9 mouse cellular contexts compared by ENCODE assay signal in the genomic region with DNA sequence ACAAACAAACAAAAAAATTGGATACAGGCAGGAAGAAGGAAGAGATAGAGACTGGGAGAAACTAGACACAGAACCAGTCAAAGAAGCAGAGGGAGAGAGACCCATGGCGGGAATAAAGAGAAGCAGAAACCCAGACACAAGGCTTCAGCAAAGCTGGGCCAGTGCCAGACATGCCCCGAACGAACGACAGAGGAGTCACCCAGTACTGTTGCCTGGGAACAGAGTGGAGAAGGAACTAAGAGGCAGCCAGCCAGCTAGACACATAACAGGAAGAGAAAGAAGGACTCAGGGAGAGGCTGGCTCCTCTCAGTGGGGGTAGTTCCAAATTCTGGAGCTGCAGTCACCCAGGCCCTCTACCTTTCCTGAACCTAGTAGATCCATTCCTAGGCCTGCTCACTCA. TPM values are rescaled to one million over a fixed set of nuclear protein-coding genes. Genes with fewer than 3 reads are reported as not detected.
DNase-seq lines count a peak whose midpoint lies in the region; ATAC-seq lines count a peak whose summit lies in the region.
"Had no signal": no experiment of that assay in that cellular context is flagged by ENCODE, and none has a peak within 500 bp of the region (broad histone marks: within the 10 kb centered on the region; RNA-seq: fewer than 3 reads in every experiment).

No protein-coding gene starts in this region.

- peak; percentile 57 for ATAC-seq in forebrain, embryonic 15.5 days (replicated peaks)
- peak; percentile 82 for ATAC-seq in hindbrain, embryonic 16.5 days
- ATAC-seq in midbrain, embryonic 16.5 days = no peak; the same call in 1 of the 2 replicates

- no peaks in the 10 kb centered on the region for H3K36me3 ChIP-seq in forebrain, embryonic 15.5 days
- no peaks in the 10 kb centered on the region for H3K36me3 ChIP-seq in forebrain, embryonic 10.5 days (replicated peaks)
- H3K36me3 ChIP-seq in hindbrain, embryonic 16.5 days (ENCODE audit: control insufficient read depth, insufficient read depth, low read length) = no peaks in the 10 kb centered on the region
- no peaks in the 10 kb centered on the region for H3K36me3 ChIP-seq in midbrain, embryonic 16.5 days (ENCODE audit: control insufficient read depth, insufficient read depth, low read length)
- H3K36me3 ChIP-seq: neural tube, embryonic 12.5 days had no signal

- intact Hi-C loops in left cerebral cortex, postnatal 10 days (cut with DNase I) = no loop called here

- no peak overlapping the region for H3K4me3 ChIP-seq in forebrain, embryonic 15.5 days
- no peak overlapping the region for H3K4me3 ChIP-seq in forebrain, embryonic 10.5 days
- H3K4me3 ChIP-seq in hindbrain, embryonic 16.5 days (ENCODE audit: low read length) = no peak overlapping the region
- no peak overlapping the region for H3K4me3 ChIP-seq in midbrain, embryonic 16.5 days (ENCODE audit: low read depth, low read length)
- H3K4me3 ChIP-seq: neural tube, embryonic 12.5 days had no signal

- WGBS in forebrain, embryonic 15.5 days = 6% methylated on average over 4 of the region's 4 CpGs
- 78% methylated on average over 4 of the region's 4 CpGs for WGBS in forebrain, embryonic 10.5 days
- 29% methylated on average over 4 of the region's 4 CpGs for WGBS in hindbrain, embryonic 16.5 days
- WGBS in midbrain, embryonic 16.5 days = 47% methylated on average over 4 of the region's 4 CpGs

- H3K4me1 ChIP-seq in forebrain, embryonic 15.5 days = peaks cover 13% of the 10 kb centered on the region; the same call in 1 of the 2 replicates
- peaks cover 12% of the 10 kb centered on the region for H3K4me1 ChIP-seq in forebrain, embryonic 10.5 days
- 0 out of 2 replicates have a peak, but pooled peaks cover 4% of the 10 kb centered on the region for H3K4me1 ChIP-seq in hindbrain, embryonic 16.5 days (ENCODE audit: control insufficient read depth, insufficient read depth, low read depth, low read length)
- no peaks in the 10 kb centered on the region for H3K4me1 ChIP-seq in midbrain, embryonic 16.5 days (ENCODE audit: control insufficient read depth, insufficient read depth, low read length)

- no peak overlapping the region for H3K27ac ChIP-seq in forebrain, embryonic 15.5 days (replicated peaks)
- no peak overlapping the region for H3K27ac ChIP-seq in forebrain, embryonic 10.5 days
- H3K27ac ChIP-seq in hindbrain, embryonic 16.5 days (ENCODE audit: low read depth, low read length) = no peak overlapping the region
- H3K27ac ChIP-seq in midbrain, embryonic 16.5 days (ENCODE audit: low read length) = no peak overlapping the region
- H3K27ac ChIP-seq: neural tube, embryonic 12.5 days had no signal

- no peak overlapping the region for H3K4me2 ChIP-seq in forebrain, embryonic 15.5 days (replicated peaks)
- H3K4me2 ChIP-seq in hindbrain, embryonic 16.5 days (ENCODE audit: low read length) = no peak overlapping the region
- no peak overlapping the region for H3K4me2 ChIP-seq in midbrain, embryonic 16.5 days (ENCODE audit: low read length)
- H3K4me2 ChIP-seq: neural tube, embryonic 12.5 days had no signal

- no peaks in the 10 kb centered on the region for H3K9me3 ChIP-seq in forebrain, embryonic 15.5 days
- H3K9me3 ChIP-seq in forebrain, embryonic 10.5 days = no peaks in the 10 kb centered on the region
- H3K9me3 ChIP-seq in hindbrain, embryonic 16.5 days (ENCODE audit: control insufficient read depth, low read length) = no peaks in the 10 kb centered on the region
- no peaks in the 10 kb centered on the region for H3K9me3 ChIP-seq in midbrain, embryonic 16.5 days (replicated peaks; ENCODE audit: control insufficient read depth, low read length, poor library complexity, severe bottlenecking)
- H3K9me3 ChIP-seq: neural tube, embryonic 12.5 days had no signal

- no peak overlapping the region for H3K9ac ChIP-seq in forebrain, embryonic 15.5 days (replicated peaks)
- H3K9ac ChIP-seq in hindbrain, embryonic 16.5 days (ENCODE audit: low read depth, low read length) = no peak overlapping the region
- H3K9ac ChIP-seq in midbrain, embryonic 16.5 days (ENCODE audit: low read depth, low read length) = no peak overlapping the region
- H3K9ac ChIP-seq: neural tube, embryonic 12.5 days had no signal

- no peak for DNase-seq in forebrain, embryonic 10.5 days (ENCODE audit: extremely low spot score, low spot score)
- DNase-seq in MN1 (ENCODE audit: low spot score) = peak; percentile 71
- DNase-seq in frontal cortex, postnatal 36 days (ENCODE audit: low spot score in 2 of 2) = peak; percentile 85 to 88
- DNase-seq in left cerebral cortex, postnatal 10 days (ENCODE audit: extremely low spot score in 1 of 2, low spot score in 2 of 2) = peak; percentile 92 to 93
- peak; percentile 57 for DNase-seq in ovary, postnatal 14 days (ENCODE audit: low spot score)

- no peaks in the 10 kb centered on the region for H3K27me3 ChIP-seq in forebrain, embryonic 15.5 days
- H3K27me3 ChIP-seq in forebrain, embryonic 10.5 days (ENCODE audit: poor library complexity, severe bottlenecking) = no peaks in the 10 kb centered on the region
- H3K27me3 ChIP-seq in hindbrain, embryonic 16.5 days (replicated peaks; ENCODE audit: control insufficient read depth, insufficient read depth, low read length) = no peaks in the 10 kb centered on the region
- no peaks in the 10 kb centered on the region for H3K27me3 ChIP-seq in midbrain, embryonic 16.5 days (ENCODE audit: control insufficient read depth, insufficient read depth, low read depth, low read length)
- H3K27me3 ChIP-seq: neural tube, embryonic 12.5 days had no signal

RNA-seq across cellular contexts. Expression of a gene that starts 0.8 kb away (rescaled TPM):
- polyA plus RNA-seq in forebrain, embryonic 15.5 days (2015; fragmentation: Nextera tagmentation; extraction: Ambion mirVana) = 0.17 TPM in 1 of 2 replicates, not detected in the other
- polyA plus RNA-seq in forebrain, embryonic 10.5 days (2016; fragmentation: Nextera tagmentation; extraction: Ambion mirVana) = not detected in 2 replicates
- 0.21 and 3.5 TPM in 2 replicates for polyA plus RNA-seq in hindbrain, embryonic 16.5 days (2015; fragmentation: Nextera tagmentation; extraction: Ambion mirVana)
- total RNA-seq in left cerebral cortex, postnatal 10 days (2021) = under 1 TPM; 0.59 to 0.69 TPM
- 0.24 TPM in 1 of 2 replicates, not detected in the other for polyA plus RNA-seq in midbrain, embryonic 16.5 days (2015; fragmentation: Nextera tagmentation; extraction: Ambion mirVana)

RNA-seq across cellular contexts. Expression of a gene that starts 8.0 kb away (rescaled TPM):
- 6.8 and 9.5 TPM in 2 replicates for polyA plus RNA-seq in forebrain, embryonic 15.5 days (2015; fragmentation: Nextera tagmentation; extraction: Ambion mirVana)
- 3.8 and 5.3 TPM in 2 replicates for polyA plus RNA-seq in forebrain, embryonic 10.5 days (2016; fragmentation: Nextera tagmentation; extraction: Ambion mirVana)
- polyA plus RNA-seq in hindbrain, embryonic 16.5 days (2015; fragmentation: Nextera tagmentation; extraction: Ambion mirVana) = 9.6 and 11.8 TPM in 2 replicates
- total RNA-seq in left cerebral cortex, postnatal 10 days (2021) = 10 to 100 TPM; 24.7 to 30.6 TPM
- 10.6 and 10.8 TPM in 2 replicates for polyA plus RNA-seq in midbrain, embryonic 16.5 days (2015; fragmentation: Nextera tagmentation; extraction: Ambion mirVana)

RNA-seq across cellular contexts. Expression of a gene that starts 43.3 kb away (rescaled TPM):
- 5.2 TPM in 2 replicates for polyA plus RNA-seq in forebrain, embryonic 15.5 days (2015; fragmentation: Nextera tagmentation; extraction: Ambion mirVana)
- 1.6 and 2.1 TPM in 2 replicates for polyA plus RNA-seq in forebrain, embryonic 10.5 days (2016; fragmentation: Nextera tagmentation; extraction: Ambion mirVana)
- polyA plus RNA-seq in hindbrain, embryonic 16.5 days (2015; fragmentation: Nextera tagmentation; extraction: Ambion mirVana) = 18.0 and 21.6 TPM in 2 replicates
- 10 to 100 TPM; 42.2 to 43.7 TPM for total RNA-seq in left cerebral cortex, postnatal 10 days (2021)
- 9.8 and 12.8 TPM in 2 replicates for polyA plus RNA-seq in midbrain, embryonic 16.5 days (2015; fragmentation: Nextera tagmentation; extraction: Ambion mirVana)
